Comparison of ENCODE assay signal across 24 mouse cellular contexts in the genomic region with DNA sequence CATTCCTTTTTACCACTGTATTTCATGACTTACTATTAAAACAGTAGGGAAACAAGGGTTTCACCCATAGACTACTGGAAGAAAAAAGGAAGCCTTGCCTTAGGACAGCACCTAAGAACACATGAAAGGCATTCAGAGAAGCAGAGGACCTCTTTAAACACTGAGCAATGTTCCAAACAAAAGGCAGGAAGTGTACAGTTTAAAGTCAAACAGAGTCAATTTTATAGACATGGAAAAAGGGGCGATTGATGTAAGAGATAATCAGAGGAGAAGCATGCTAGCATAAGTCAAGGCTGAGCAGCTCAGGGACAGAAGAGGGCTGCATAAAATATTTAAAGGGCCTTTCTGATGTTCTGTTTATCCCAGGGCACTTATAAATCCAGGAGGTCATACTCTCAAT.
"Had no signal": no experiment of that assay in that cellular context is flagged by ENCODE, and none has a peak within 500 bp of the region (broad histone marks: within the 10 kb centered on the region; RNA-seq: fewer than 3 reads in every experiment).

No protein-coding gene starts in this region.

- H3K27ac ChIP-seq: heart, adult 2 months; heart, embryonic 13.5 days; heart, embryonic 15.5 days; hindbrain, embryonic 13.5 days; hindbrain, embryonic 15.5 days; hindbrain, postnatal 0 days; kidney, embryonic 15.5 days; kidney, postnatal 0 days; left cerebral cortex, adult 2 months; limb, embryonic 13.5 days; limb, embryonic 15.5 days; liver, embryonic 12.5 days; liver, embryonic 14.5 days had no signal

- H3K4me3 ChIP-seq: heart, adult 2 months; heart, embryonic 13.5 days; heart, embryonic 15.5 days; hindbrain, embryonic 13.5 days; hindbrain, embryonic 15.5 days; kidney, embryonic 15.5 days; left cerebral cortex, adult 2 months; limb, embryonic 13.5 days; limb, embryonic 15.5 days; liver, embryonic 12.5 days had no signal

- H3K9ac ChIP-seq: heart, embryonic 13.5 days; heart, embryonic 15.5 days; hindbrain, embryonic 13.5 days; hindbrain, embryonic 15.5 days; kidney, embryonic 15.5 days; limb, embryonic 13.5 days; limb, embryonic 15.5 days; liver, embryonic 12.5 days; liver, embryonic 14.5 days had no signal

- H3K4me1 ChIP-seq: hindbrain, embryonic 13.5 days; hindbrain, embryonic 15.5 days; kidney, embryonic 15.5 days; limb, embryonic 13.5 days; limb, embryonic 15.5 days; liver, embryonic 12.5 days had no signal

- H3K36me3 ChIP-seq: heart, embryonic 13.5 days; heart, embryonic 15.5 days; hindbrain, embryonic 13.5 days; hindbrain, embryonic 15.5 days; kidney, embryonic 15.5 days; limb, embryonic 13.5 days; limb, embryonic 15.5 days; liver, embryonic 12.5 days had no signal

- H3K9me3 ChIP-seq: heart, embryonic 13.5 days; heart, embryonic 15.5 days; hindbrain, embryonic 13.5 days; hindbrain, embryonic 15.5 days; kidney, embryonic 15.5 days; limb, embryonic 13.5 days; limb, embryonic 15.5 days; liver, embryonic 12.5 days had no signal

- DNase-seq: gastrocnemius, postnatal 14 days; gastrocnemius, postnatal 36 days; heart, adult 11 months; heart, adult 2 months; heart, postnatal 14 days; heart, postnatal 36 days; kidney, adult 11 months; kidney, adult 2 months; kidney, adult 9 months; kidney, postnatal 14 days; kidney, postnatal 36 days; left cerebral cortex, postnatal 4 days had no signal
